Mouse (Mus musculus): ENCODE measurements around the gene Gcsh.

The Gcsh gene

GRCm38 (mm10) chr8:116945169-116945910, 48.0 kb downstream of the Gcsh start:
- peak overlapping the region; percentile 97 for H3K4me3 ChIP-seq (replicated peaks; ENCODE audit: low read length)
- no peaks in the 10 kb centered on the region for H3K9me3 ChIP-seq (ENCODE audit: low read length)
- H3K36me3 ChIP-seq (ENCODE audit: insufficient read depth, low read length), result peaks cover 39% of the 10 kb centered on the region
- TF ChIP-seq NANOG (IDR thresholded peaks at IDR 0.05; ENCODE audit: borderline replicate concordance, low read length) (no peak), POU5F1 (IDR thresholded peaks at IDR 0.05; ENCODE audit: borderline replicate concordance, low read length) (no peak), CTCF (conservative IDR thresholded peaks at IDR 0.05; ENCODE audit: low read length) (no peak)
- no peaks in the 10 kb centered on the region for H3K27me3 ChIP-seq (ENCODE audit: insufficient read depth, low read length)
- peaks cover 73% of the 10 kb centered on the region for H3K4me1 ChIP-seq (replicated peaks; ENCODE audit: low read depth, low read length)

GRCm38 (mm10) chr8:116944385-116944696, 49.0 kb downstream of the Gcsh start:
- Histone ChIP-seq H3K4me1 (replicated peaks; ENCODE audit: low read depth, low read length) (peaks cover 63% of the 10 kb centered on the region), H3K9me3 (ENCODE audit: low read length) (no peaks in the 10 kb centered on the region), H3K36me3 (ENCODE audit: insufficient read depth, low read length) (peaks cover 41% of the 10 kb centered on the region), H3K27me3 (ENCODE audit: insufficient read depth, low read length) (no peaks in the 10 kb centered on the region), H3K4me3 (replicated peaks; ENCODE audit: low read length) (peak overlapping the region; percentile 97)
- TF ChIP-seq NANOG (IDR thresholded peaks at IDR 0.05; ENCODE audit: borderline replicate concordance, low read length) (no peak), CTCF (conservative IDR thresholded peaks at IDR 0.05; ENCODE audit: low read length) (no peak), POU5F1 (IDR thresholded peaks at IDR 0.05; ENCODE audit: borderline replicate concordance, low read length) (no peak)

- H3K4me1 ChIP-seq (replicated peaks; ENCODE audit: low read depth, low read length), result peaks cover 57% of the 10 kb centered on the region
- peaks cover 44% of the 10 kb centered on the region for H3K36me3 ChIP-seq (ENCODE audit: insufficient read depth, low read length)
- no peaks in the 10 kb centered on the region for H3K9me3 ChIP-seq (ENCODE audit: low read length)
- H3K4me3 ChIP-seq (replicated peaks; ENCODE audit: low read length), result peak overlapping the region; percentile 97
- no peaks in the 10 kb centered on the region for H3K27me3 ChIP-seq (ENCODE audit: insufficient read depth, low read length)
- TF ChIP-seq NANOG (IDR thresholded peaks at IDR 0.05; ENCODE audit: borderline replicate concordance, low read length) (no peak), POU5F1 (IDR thresholded peaks at IDR 0.05; ENCODE audit: borderline replicate concordance, low read length) (no peak), CTCF (conservative IDR thresholded peaks at IDR 0.05; ENCODE audit: low read length) (no peak)
Measured at GRCm38 (mm10) chr8:116943555-116944384, 49.6 kb downstream of the Gcsh start.

- peak within 1 kb of the TSS; percentile 97 for H3K4me3 ChIP-seq (replicated peaks; ENCODE audit: low read length)
- H3K36me3 ChIP-seq (ENCODE audit: insufficient read depth, low read length), result peaks cover 48% of the 10 kb centered on the region
- no peaks in the 10 kb centered on the region for H3K27me3 ChIP-seq (ENCODE audit: insufficient read depth, low read length)
- peaks cover 51% of the 10 kb centered on the region for H3K4me1 ChIP-seq (replicated peaks; ENCODE audit: low read depth, low read length)
- H3K9me3 ChIP-seq (ENCODE audit: low read length), result no peaks in the 10 kb centered on the region
- no peak for TF ChIP-seq NANOG (IDR thresholded peaks at IDR 0.05; ENCODE audit: borderline replicate concordance, low read length)
- TF ChIP-seq CTCF (conservative IDR thresholded peaks at IDR 0.05; ENCODE audit: low read length), result no peak
- TF ChIP-seq POU5F1 (IDR thresholded peaks at IDR 0.05; ENCODE audit: borderline replicate concordance, low read length), result no peak
Measured at GRCm38 (mm10) chr8:116943161-116943554, 50.2 kb downstream of the Gcsh start, which contains the start of gene Atmin. TSS of gene Atmin (plus strand) at chr8:116943393.

- no peaks in the 10 kb centered on the region for H3K9me3 ChIP-seq (ENCODE audit: low read length)
- H3K36me3 ChIP-seq (ENCODE audit: insufficient read depth, low read length), result peaks cover 55% of the 10 kb centered on the region
- H3K4me3 ChIP-seq (replicated peaks; ENCODE audit: low read length), result no peak overlapping the region
- no peaks in the 10 kb centered on the region for H3K27me3 ChIP-seq (ENCODE audit: insufficient read depth, low read length)
- H3K4me1 ChIP-seq (replicated peaks; ENCODE audit: low read depth, low read length), result peaks cover 44% of the 10 kb centered on the region
- TF ChIP-seq CTCF (conservative IDR thresholded peaks at IDR 0.05; ENCODE audit: low read length) (no peak), POU5F1 (IDR thresholded peaks at IDR 0.05; ENCODE audit: borderline replicate concordance, low read length) (no peak), NANOG (IDR thresholded peaks at IDR 0.05; ENCODE audit: borderline replicate concordance, low read length) (no peak)
Measured at GRCm38 (mm10) chr8:116942284-116943058, 50.9 kb downstream of the Gcsh start.

- no peaks in the 10 kb centered on the region for H3K9me3 ChIP-seq (ENCODE audit: low read length)
- TF ChIP-seq POU5F1 (IDR thresholded peaks at IDR 0.05; ENCODE audit: borderline replicate concordance, low read length) (no peak), NANOG (IDR thresholded peaks at IDR 0.05; ENCODE audit: borderline replicate concordance, low read length) (no peak), CTCF (conservative IDR thresholded peaks at IDR 0.05; ENCODE audit: low read length) (no peak)
- H3K36me3 ChIP-seq (ENCODE audit: insufficient read depth, low read length), result peaks cover 95% of the 10 kb centered on the region
- H3K27me3 ChIP-seq (ENCODE audit: insufficient read depth, low read length), result no peaks in the 10 kb centered on the region
- no peak overlapping the region for H3K4me3 ChIP-seq (replicated peaks; ENCODE audit: low read length)
- peaks cover 30% of the 10 kb centered on the region for H3K4me1 ChIP-seq (replicated peaks; ENCODE audit: low read depth, low read length)
Measured at GRCm38 (mm10) chr8:116935506-116935905, 57.8 kb downstream of the Gcsh start.

- no peak for TF ChIP-seq CTCF (conservative IDR thresholded peaks at IDR 0.05; ENCODE audit: low read length)
- TF ChIP-seq NANOG (IDR thresholded peaks at IDR 0.05; ENCODE audit: borderline replicate concordance, low read length), result no peak
- TF ChIP-seq POU5F1 (IDR thresholded peaks at IDR 0.05; ENCODE audit: borderline replicate concordance, low read length), result no peak
- peaks cover 30% of the 10 kb centered on the region for H3K4me1 ChIP-seq (replicated peaks; ENCODE audit: low read depth, low read length)
- peaks cover 94% of the 10 kb centered on the region for H3K36me3 ChIP-seq (ENCODE audit: insufficient read depth, low read length)
- no peaks in the 10 kb centered on the region for H3K27me3 ChIP-seq (ENCODE audit: insufficient read depth, low read length)
- no peaks in the 10 kb centered on the region for H3K9me3 ChIP-seq (ENCODE audit: low read length)
- peak overlapping the region; percentile 33 for H3K4me3 ChIP-seq (replicated peaks; ENCODE audit: low read length)
Measured at GRCm38 (mm10) chr8:116934976-116935375, 58.4 kb downstream of the Gcsh start.

Measured in E14TG2a.4 (cell line).